Mouse (Mus musculus) 3T3-L1 (cell line): ENCODE measurements around the gene Uggt1.

Experiments used
- DNase-seq: peaks from one replicate; pipeline ENCODE4 v3.0.0-alpha.2; 2015; ENCODE audit warnings: low read depth, low spot score

Gene Uggt1

GRCm38 (mm10) chr1:36257276-36257675 lies 12.8 kb upstream of the Uggt1 start:
- DNase-seq = no peak

DNA sequence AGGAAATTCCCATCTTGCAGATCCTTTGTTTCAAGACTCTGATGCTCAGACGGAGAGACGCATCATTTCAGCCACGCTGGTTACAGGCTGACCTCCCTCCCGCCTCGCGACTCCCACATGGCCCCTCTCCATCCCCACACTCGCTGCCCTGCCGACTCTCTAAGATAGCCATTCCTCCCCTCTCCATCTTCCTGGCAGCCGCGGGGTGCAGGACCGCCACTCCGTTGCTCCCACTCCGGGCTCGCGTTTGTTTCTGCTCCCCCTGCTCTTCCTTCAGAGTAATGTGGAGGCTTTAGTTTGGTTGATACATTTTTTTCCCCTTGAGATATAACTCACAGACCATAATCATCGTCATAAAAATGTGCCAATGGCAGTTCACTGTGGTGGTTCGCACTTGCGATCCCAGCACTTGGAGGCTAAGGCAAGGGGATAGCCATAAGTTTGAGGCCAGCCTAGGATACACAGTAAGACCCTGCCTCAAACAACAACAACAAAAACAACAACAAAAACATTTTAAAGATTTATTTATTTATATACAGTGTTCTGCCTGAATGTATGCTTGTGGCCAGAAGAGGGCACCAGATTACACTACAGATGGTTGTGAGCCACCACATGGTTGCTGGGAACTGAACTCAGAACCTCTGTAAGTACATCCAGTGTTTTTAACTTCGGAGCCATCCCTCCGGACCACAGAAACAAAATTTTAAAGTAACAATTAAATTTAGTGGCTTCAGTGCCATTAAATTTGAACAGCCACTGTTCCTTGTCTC lies 11.5 kb upstream of the Uggt1 start:
- no peak for DNase-seq

GRCm38 (mm10) chr1:36254635-36255360 lies 10.3 kb upstream of the Uggt1 start:
- DNase-seq = no peak

- DNase-seq = peak; percentile 89
Observed at GRCm38 (mm10) chr1:36252791-36253190, 8.3 kb upstream of the Uggt1 start.

DNA sequence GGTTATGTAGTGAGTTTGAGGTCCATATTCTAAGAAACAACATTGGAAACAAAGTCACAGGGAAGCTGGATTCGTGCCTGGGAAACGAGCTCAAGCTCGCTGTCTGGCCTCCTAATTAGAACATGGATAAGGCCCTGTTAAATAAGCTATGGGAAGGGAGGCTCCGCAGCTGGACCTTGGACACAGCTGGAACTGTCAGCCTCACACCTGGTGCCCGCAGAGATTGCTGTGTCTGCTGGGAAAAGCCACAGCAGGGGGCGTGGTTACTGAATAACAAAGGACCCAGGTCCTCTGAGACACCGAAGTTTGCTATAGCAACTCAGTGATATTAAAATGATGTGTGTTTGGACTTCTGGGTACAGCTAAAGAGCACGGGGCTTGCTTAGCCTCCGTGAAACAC lies 6.9 kb upstream of the Uggt1 start:
- DNase-seq = no peak

GRCm38 (mm10) chr1:36246688-36247087 lies 2.2 kb upstream of the Uggt1 start:
- DNase-seq = no peak

GRCm38 (mm10) chr1:36244828-36245215 lies 302 bp upstream of the Uggt1 start:
- DNase-seq = peak; percentile 77

- DNase-seq = peak; percentile 25
Observed at GRCm38 (mm10) chr1:36243447-36244057, 968 bp downstream of the Uggt1 start.

DNA sequence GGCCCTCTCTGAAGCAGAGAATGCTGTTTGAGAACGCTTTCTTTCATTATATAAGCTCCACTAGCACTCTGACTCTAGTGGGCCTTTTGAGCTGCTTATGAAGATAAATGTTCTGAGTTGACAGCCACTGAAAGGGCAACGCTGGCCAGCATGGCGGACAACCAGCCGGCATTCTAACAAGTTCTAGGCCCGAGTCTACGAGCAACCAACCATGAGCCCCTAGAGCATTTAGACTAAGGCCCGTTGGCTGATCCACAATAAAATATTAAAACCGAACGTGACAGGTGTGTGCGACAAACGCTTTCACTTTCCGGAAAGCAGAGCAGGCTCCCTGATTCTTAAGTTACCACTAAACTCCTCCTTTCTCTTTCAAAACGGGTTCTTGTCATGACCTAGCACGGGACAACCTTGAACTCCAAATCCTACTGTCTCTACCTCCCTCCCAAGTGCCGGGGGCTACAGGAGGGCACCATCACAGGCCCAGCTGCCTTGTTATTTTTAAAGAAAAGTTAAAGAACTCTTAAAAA lies 2.6 kb downstream of the Uggt1 start:
- DNase-seq = no peak

DNA sequence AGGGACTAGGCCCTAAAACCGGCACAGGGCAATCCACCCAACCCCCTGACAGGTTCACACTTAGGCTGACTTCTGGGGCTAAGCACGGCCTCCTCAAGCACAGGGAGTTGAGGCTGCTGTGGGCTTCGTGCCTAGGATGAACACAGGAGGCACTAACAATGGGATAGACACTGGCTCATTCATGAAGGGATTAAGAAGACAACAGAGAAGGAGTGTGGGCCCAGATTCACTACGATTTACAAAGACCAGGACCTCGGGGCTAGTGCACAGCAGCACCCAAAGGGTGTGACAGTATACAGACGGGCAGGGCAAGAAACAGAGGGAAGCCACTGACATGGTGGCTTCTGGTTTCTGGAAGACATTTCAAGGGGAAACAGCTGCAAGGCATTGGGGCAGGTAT lies 4.3 kb downstream of the Uggt1 start:
- no peak for DNase-seq

- no peak for DNase-seq
Observed at GRCm38 (mm10) chr1:36239396-36239795, 5.1 kb downstream of the Uggt1 start.

- no peak for DNase-seq
Observed at GRCm38 (mm10) chr1:36235855-36236254, 8.7 kb downstream of the Uggt1 start.

DNA sequence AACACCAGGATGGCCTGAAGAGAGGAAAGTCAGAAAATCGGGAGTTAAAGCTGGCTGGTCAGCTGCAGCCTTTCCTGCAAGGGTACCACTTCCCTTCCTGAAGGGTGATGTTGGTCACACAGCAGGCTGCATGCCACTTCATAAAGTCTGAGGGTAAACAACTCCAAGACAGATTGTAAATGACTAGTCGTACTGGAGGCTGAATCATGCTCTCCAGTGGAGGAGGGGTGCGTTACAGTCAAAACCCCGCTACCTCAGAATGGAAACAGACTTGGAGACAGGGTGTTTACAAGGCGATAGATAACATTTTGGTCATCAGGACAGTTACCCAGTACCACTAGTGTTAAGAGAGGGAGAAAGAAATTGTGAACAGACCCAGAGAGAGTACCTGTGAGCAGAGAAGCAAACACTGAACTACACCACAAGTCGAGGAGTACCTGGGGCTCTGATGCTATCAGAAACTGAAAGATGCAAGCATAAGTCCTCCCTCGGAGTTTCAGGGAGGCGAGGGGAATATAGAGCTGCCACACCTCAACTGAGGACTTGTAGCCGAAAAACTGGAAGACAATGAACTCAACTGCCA lies 9.4 kb downstream of the Uggt1 start:
- DNase-seq = no peak

- DNase-seq = no peak
Observed at GRCm38 (mm10) chr1:36233218-36233617, 11.3 kb downstream of the Uggt1 start.

GRCm38 (mm10) chr1:36230919-36231705 lies 13.4 kb downstream of the Uggt1 start:
- DNase-seq = no peak

GRCm38 (mm10) chr1:36228461-36228860 lies 16.1 kb downstream of the Uggt1 start:
- no peak for DNase-seq

GRCm38 (mm10) chr1:36224648-36225047 lies 19.9 kb downstream of the Uggt1 start:
- peak; percentile 37 for DNase-seq

GRCm38 (mm10) chr1:36214324-36214723 lies 30.2 kb downstream of the Uggt1 start:
- DNase-seq = no peak

DNA sequence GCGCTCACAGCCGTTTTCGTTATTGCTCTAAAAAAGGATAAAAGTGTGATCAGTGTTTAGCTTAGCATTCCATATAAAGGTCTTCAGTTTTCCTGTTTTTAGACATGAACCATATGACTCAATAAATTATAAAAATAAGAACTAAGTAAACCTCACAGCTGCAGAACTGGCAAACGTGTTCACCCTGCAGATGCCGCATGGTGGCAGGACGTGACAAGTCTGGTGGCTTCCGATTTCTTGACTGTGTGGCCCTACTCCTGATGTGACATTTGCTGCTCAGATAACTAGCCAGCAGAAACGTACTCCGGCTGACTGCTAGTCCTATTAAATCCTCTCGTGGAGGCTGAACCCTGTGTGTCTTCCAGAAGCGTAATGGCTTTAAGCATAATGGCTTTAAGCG lies 42.8 kb downstream of the Uggt1 start:
- no peak for DNase-seq

- no peak for DNase-seq
Observed at GRCm38 (mm10) chr1:36194482-36194881, 50.0 kb downstream of the Uggt1 start.

- DNase-seq = no peak
Observed at GRCm38 (mm10) chr1:36191966-36192365, 52.6 kb downstream of the Uggt1 start.
